In the genomic region with DNA sequence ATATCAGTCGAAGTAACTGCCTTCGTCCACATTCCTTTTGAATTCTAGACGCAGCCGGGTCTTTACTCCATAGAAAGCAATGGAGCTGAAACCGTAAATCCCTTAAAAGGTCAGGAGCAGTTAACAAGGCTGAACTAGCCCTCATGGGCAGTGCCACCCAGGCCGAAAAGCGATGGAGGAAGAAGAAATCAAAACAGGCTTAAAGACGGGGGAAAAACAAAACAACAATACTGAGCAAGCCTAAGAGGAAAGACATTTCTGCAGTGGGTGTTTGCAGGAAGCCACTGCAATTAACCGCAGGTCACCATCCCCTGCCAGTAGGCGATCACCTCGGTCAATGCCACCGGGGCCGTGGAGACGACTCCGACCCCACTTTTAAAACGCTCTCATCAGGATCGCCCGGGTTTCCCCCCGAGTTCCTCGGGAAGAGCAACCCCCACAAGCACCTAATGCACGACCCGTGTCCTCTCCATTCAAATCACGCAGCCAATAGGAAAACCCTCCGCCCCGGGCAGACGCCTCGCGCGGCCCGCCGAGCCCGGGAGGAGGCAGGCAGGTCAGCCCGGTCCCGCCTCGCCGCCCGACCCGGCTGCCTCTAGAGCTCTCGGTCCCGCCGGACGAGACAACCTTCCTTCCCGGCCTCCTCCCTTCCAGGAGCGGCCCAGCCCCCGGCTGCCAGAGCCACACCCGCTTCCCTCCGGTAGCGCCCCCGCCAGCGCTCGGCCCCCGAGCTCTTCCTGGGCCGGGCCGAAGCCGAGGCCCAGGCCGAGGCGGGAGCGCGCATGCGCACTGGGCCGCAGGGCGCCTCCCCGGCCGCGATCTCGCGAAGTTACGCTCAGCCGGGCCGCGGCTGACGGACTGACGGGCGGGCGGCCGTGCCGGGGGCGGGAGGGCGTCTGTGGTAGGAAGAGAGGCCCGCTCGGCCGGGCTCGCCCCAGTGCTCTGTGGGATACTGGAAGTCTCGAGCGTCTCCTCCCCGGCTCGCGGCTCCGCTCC, we compare ENCODE assay signal across 8 mouse cellular contexts. TPM values are rescaled to one million over a fixed set of nuclear protein-coding genes. Genes with fewer than 3 reads are reported as not detected.
DNase-seq lines count a peak whose midpoint lies in the region; ATAC-seq and TF ChIP-seq lines count a peak whose summit lies in the region.

A gene (plus strand): TSS at position 933 of the 996 bp plus-strand sequence.

- ATAC-seq in forebrain, embryonic 16.5 days = peak; percentile 95
- ATAC-seq in lung, embryonic 15.5 days (ENCODE audit: borderline replicate concordance, extremely low read depth, low FRiP score, low TSS enrichment) = peak; percentile 95

- DNase-seq in ES-E14 (ENCODE audit: low read depth, low spot score) = peak; percentile 78
- peak; percentile 97 for DNase-seq in cerebellum, adult 11-12 months
- peak; percentile 96 to 98 for DNase-seq in heart, postnatal 36 days
- peak; percentile 86 to 93 for DNase-seq in layer of hippocampus, adult 8-10 months (ENCODE audit: low spot score in 2 of 2)
- DNase-seq in ovary, adult 18-20 months (ENCODE audit: low spot score) = peak; percentile 94
- DNase-seq in thymus, postnatal 0 days (ENCODE audit: low spot score) = peak; percentile 92

- peak within 1 kb of the TSS; percentile 84 to 98 for H3K4me3 ChIP-seq in ES-E14 (ENCODE audit: insufficient read depth in 1 of 2, low read depth in 1 of 2, low read length in 2 of 2, poor library complexity in 1 of 2, severe bottlenecking in 1 of 2)
- H3K4me3 ChIP-seq in forebrain, embryonic 16.5 days (replicated peaks; ENCODE audit: low read length) = peak within 1 kb of the TSS; percentile 66
- H3K4me3 ChIP-seq in lung, embryonic 15.5 days = peak within 1 kb of the TSS; percentile 91

- in situ Hi-C loops in ES-E14 (cut with MboI; ENCODE audit: low sequenced_read_pairs in 2 of 2, unreplicated experiment in 2 of 2) = no loop called here

- H3K9me3 ChIP-seq in ES-E14 (ENCODE audit: control insufficient read depth, insufficient read depth, low read depth, low read length) = no peaks in the 10 kb centered on the region
- no peaks in the 10 kb centered on the region for H3K9me3 ChIP-seq in forebrain, embryonic 16.5 days (ENCODE audit: control insufficient read depth, low read length)
- no peaks in the 10 kb centered on the region for H3K9me3 ChIP-seq in lung, embryonic 15.5 days

- no peaks in the 10 kb centered on the region for H3K27me3 ChIP-seq in forebrain, embryonic 16.5 days (replicated peaks; ENCODE audit: control insufficient read depth, insufficient read depth, low read length)
- no peaks in the 10 kb centered on the region for H3K27me3 ChIP-seq in lung, embryonic 15.5 days

- peaks cover 5 to 8% of the 10 kb centered on the region in 2 experiments; a peak in 2 of 4 replicates for H3K4me1 ChIP-seq in ES-E14 (ENCODE audit: control insufficient read depth in 2 of 2, insufficient read depth in 2 of 2, low read length in 2 of 2, poor library complexity in 1 of 2)
- H3K4me1 ChIP-seq in forebrain, embryonic 16.5 days (replicated peaks; ENCODE audit: control insufficient read depth, insufficient read depth, low read length) = peaks cover 20% of the 10 kb centered on the region
- peaks cover 26% of the 10 kb centered on the region for H3K4me1 ChIP-seq in lung, embryonic 15.5 days

- no peaks in the 10 kb centered on the region for H3K36me3 ChIP-seq in ES-E14 (ENCODE audit: control insufficient read depth, insufficient read depth, low read length, poor library complexity, severe bottlenecking)
- H3K36me3 ChIP-seq in forebrain, embryonic 16.5 days (ENCODE audit: control insufficient read depth, insufficient read depth) = no peaks in the 10 kb centered on the region
- no peaks in the 10 kb centered on the region for H3K36me3 ChIP-seq in lung, embryonic 15.5 days

- peak within 1 kb of the TSS; percentile 83 for H3K27ac ChIP-seq in ES-E14 (ENCODE audit: insufficient read depth, low read depth, low read length, poor library complexity, severe bottlenecking)
- peak within 1 kb of the TSS; percentile 99 for H3K27ac ChIP-seq in forebrain, embryonic 16.5 days (ENCODE audit: low read length)
- H3K27ac ChIP-seq in lung, embryonic 15.5 days = peak within 1 kb of the TSS; percentile 98

- H3K9ac ChIP-seq in ES-E14 (ENCODE audit: insufficient read depth, low read depth, low read length, poor library complexity, severe bottlenecking) = peak within 1 kb of the TSS; percentile 97
- H3K9ac ChIP-seq in forebrain, embryonic 16.5 days (replicated peaks; ENCODE audit: low read depth, low read length) = peak within 1 kb of the TSS; percentile 98
- H3K9ac ChIP-seq in lung, embryonic 15.5 days = peak within 1 kb of the TSS; percentile 97

- under 1% methylated on average over 84 of the region's 89 CpGs for WGBS in forebrain, embryonic 16.5 days
- WGBS in lung, embryonic 15.5 days = under 1% methylated on average over 84 of the region's 89 CpGs

- H3K4me2 ChIP-seq in forebrain, embryonic 16.5 days (ENCODE audit: low read length) = peak within 1 kb of the TSS; percentile 90
- peak within 1 kb of the TSS; percentile 66 for H3K4me2 ChIP-seq in lung, embryonic 15.5 days

- intact Hi-C loops in heart, postnatal 36 days (cut with DNase I) = loop anchor here (2.0 to 10.0 kb wide), 4 partner anchors 74 to 283 kb away; no protein-coding TSS in a partner anchor

TF ChIP-seq in ES-E14, 5 proteins besides CTCF, POLR2A, EP300 and RAD21:
- TF ChIP-seq ZC3H11A (IDR thresholded peaks at IDR 0.05; ENCODE audit: borderline replicate concordance, low read depth, low read length) = no peak
- peak; percentile 66; the same call in 1 of the 2 replicates for TF ChIP-seq CHD2 (IDR thresholded peaks at IDR 0.05; ENCODE audit: low read depth, low read length)

RNA-seq across cellular contexts. Expression of the gene that starts here (rescaled TPM):
- 73.6 and 106 TPM in 2 replicates for total RNA-seq in ES-E14 (2012; rRNA removed)
- polyA plus RNA-seq in forebrain, embryonic 16.5 days (2015; fragmentation: Nextera tagmentation; extraction: Ambion mirVana) = 81.7 and 87.3 TPM in 2 replicates
- 10 to 100 TPM; 55.4 to 61.8 TPM for total RNA-seq in heart, postnatal 36 days (2021)
- total RNA-seq in layer of hippocampus, adult 8-10 months (2022) = 100 to 1,000 TPM; 122 to 140 (median 133) TPM
- 97.5 and 104 TPM in 2 replicates for polyA plus RNA-seq in lung, embryonic 15.5 days (2015; fragmentation: Nextera tagmentation; extraction: Ambion mirVana)
- polyA plus RNA-seq in thymus, postnatal 0 days (2015; fragmentation: Nextera tagmentation; extraction: Ambion mirVana) = 72.0 and 83.3 TPM in 2 replicates

Comparison
In these comparisons a context has a peak if more than half of its experiments do, and no peak if none do; other contexts are left out.
1. Peak in every context shown above with its lines: DNase-seq, ATAC-seq, H3K4me3 ChIP-seq and H3K27ac ChIP-seq.